Mouse (Mus musculus): ENCODE data around the gene Idh3a.
"Not testable (repeated sequence)": the region's sequence is repeated elsewhere in the genome, so short reads cannot be mapped to it uniquely, and the experiment has no call there.

The Idh3a gene

DNA sequence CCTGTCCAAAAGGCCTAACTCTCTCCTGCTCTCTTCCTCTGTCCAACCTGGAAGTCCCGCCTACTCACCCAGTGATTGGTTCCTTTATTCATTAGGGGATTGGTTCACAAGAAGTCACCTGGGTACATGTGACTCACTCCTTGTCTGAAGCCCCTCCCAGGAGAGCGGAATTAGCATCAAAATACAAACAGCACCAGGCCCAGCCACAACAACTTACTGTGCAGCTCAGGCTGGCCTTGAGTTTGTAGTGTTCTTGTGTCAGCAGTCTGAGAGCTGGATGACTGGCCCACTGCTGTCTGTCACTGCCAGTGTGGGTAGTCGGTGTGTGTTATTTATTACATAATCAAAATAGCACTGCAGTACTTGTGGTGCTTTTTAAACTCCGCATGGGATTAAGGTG lies 7.5 kb downstream of the Idh3a start:
- not testable (repeated sequence) for DNase-seq

DNA sequence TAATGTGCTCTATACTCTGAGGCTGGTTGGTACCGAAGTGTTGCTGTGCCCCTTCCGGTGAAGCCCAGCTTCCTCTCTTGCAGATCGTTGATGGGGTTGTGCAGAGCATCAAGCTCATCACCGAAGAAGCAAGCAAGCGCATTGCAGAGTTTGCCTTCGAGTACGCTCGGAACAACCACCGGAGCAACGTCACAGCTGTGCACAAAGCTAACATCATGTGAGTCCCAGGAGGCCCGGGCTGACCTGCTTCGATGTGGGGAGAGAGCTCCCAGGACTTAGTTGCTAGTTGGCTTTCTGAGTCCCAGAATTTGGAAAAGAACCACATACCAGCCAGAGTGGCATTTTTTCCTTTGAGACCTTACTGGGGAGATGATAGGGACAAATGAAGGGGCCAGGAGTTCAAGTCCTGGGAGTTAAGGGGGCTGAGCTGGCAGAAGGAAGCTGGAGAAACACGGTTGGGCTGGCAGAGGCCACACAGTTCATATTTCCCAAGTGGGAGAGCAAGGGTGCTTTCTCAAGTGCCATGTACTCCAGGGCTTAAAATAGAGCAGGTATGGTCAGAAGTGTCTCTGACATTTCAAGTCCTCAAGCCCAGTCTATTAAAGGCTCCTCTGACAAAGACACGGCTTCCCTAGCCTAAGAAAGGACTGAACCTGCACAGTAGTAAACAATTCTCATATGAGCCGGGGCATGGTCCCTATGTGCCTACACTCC lies 10.8 kb downstream of the Idh3a start:
- no peak for DNase-seq

DNA sequence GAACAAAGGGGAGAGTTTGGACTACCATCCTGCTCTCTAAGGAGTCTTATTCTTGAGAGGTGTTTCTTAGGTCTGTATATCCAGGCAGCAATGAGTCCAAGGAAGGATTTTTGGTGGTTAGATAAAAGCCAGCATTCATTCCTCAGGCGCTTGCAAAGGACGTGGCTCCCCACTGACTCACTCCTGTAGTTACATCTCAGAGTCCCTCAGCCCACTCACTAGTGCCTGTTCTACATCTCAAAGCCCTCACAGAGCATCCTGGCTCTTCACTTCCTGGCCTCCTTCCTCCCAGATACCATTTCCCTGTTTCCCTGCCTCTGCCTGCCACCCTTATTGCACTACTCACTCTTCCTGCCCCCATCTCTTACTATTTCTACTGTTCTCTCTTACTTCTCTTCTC lies 16.3 kb downstream of the Idh3a start:
- no peak for DNase-seq

DNA sequence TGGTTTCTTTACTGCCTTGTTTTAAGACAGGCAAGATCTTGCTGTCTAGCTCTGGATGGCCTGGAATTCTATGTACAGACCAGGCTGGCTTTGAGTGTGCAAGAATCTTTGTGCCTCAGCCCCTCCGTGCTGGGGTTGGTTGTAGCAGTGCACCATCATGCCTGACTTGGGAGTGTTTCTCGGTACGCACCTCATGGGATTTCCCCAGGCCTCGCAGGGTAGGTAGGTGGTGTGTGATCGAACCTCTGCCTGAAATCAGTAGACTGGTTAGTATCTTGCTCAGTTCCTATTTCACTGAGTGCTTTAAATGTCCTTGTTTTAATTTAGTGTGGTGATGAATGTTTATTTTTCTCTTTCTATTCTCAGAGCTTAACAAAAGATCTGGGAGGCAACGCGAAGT lies 16.8 kb downstream of the Idh3a start:
- no peak for DNase-seq

DNA sequence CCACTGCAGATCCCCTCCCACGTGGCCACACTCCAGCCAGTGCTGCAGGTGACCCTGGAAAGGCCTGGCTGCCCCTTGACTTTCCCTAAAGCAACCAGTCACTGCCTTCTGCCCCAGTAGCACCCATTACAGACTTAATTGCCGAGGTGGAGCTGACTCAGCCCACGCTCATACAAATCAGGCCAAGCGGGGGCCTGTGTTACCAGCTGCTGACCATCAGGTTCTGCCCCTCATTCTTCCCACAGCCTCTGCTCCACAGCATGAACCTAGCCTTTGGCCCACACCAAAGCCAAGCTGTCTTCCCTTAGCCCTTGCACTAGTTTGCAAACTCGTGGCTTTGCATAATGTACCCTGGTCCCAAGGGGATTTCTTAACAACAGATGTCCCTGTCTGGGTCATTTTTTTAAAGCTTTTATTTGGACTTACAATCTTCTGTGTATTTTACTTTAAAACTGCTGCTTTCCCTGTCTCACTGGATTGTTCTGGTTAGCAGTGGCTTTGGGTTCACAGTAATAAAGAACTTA lies 18.1 kb downstream of the Idh3a start:
- DNase-seq: no peak

DNA sequence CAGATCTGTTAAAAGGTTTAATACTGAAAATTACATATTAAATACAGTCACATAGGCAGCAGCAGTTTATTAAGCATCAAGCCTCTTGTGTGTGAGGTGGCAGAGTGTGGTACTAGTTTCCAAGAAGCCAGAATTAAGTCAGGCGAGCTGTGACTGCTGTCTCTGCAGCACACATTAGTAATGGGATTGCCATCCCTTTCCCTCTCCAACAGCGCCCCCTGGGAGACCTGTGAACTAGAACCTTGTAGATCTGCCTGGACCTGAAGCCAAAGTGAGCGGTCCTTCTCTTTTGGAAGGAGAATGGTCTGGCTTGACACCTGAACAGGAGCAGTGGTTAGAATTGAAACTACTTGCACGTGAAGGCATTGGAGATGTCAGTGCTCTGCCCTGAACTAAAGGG lies 18.8 kb downstream of the Idh3a start:
- peak; percentile 79 for DNase-seq

DNA sequence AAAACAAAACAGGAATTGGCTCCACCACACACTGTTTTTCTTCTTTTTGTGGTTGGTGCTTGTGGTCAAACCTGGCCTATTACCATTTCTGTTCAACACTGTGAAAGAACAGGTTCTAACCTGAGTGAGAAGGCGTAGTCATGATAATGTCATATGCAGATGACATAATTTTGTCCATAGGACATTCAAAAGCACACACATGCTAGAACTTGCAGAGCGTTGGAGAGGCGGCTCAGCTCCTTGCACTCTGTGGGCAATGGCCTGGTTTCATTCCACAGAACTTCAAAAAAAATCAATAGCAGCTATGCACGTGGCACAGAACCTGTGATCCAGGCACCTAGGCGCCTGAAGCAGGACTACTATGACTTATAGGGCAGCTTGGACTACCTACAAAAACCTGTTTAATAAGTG lies 26.7 kb downstream of the Idh3a start:
- DNase-seq: no peak

DNA sequence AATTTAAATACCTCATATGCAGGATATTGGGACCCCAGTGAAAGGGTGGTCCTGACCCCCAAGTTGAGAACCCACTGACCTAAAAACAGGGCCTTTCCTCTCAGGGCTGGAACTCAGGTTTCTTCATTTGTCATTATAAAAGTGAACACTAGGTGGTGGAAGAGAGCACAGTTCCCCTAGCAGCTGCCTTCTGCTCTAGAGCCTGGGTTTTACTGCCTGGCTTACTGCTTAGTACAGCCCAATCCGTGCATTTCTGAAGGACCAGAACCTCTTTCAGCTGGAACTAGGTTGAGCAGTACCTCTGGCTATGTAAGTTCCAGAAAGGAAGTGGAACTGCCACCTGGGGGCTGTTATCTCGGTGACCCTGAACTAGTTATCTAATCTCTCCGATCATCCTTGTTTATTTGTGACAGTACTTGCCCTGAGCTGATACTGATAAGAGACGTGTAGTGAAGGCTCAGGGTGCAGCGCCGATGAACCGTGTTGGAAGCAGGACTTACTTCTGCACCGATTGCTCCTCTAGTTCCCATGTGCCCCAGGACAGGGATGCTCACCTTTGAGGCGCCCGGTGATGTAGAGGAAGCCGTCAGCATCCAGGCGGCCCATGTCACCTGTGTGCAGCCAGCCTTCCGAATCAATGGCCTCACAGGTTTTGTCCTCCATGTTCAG lies 28.2 kb downstream of the Idh3a start:
- DNase-seq: no peak

DNA sequence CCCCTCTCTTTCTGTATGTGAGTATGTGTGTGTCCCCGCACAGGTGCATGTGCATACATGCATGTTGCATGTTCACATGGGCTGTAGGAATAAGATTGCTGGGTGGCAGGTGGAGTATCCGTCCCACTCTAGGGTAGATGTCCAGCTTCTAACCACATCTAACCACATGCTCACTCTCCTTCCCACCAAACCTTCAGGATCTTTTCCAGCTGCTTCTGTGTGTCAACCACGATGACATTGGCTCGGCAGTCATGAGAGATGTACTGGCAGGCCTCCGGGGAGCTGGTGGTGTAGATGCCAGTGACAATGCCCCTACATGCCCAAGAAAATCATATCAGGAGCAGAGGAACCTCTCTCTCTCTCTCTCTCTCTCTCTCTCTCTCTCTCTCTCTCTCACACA lies 41.1 kb downstream of the Idh3a start:
- no peak for DNase-seq

DNA sequence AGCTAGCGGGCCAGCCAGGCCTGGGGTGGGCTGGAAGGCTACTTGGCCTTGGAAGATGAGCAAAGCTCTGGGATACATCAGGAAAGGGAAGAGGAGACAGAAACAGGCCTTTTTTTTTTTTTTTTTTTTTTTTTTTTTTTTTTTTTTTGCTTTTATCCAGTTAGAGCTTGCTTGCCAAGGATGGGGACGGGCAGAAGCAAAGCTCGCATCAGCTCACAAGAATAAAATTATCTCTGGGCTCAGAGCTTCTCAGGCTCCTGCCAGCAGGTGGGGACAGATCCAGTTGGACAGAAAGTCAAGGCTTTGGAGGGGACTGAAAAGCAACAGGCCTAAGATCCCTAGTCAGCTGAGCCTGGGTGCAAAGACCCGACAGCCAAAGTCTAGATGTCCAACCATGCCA lies 42.6 kb downstream of the Idh3a start:
- DNase-seq: peak; percentile 24

DNA sequence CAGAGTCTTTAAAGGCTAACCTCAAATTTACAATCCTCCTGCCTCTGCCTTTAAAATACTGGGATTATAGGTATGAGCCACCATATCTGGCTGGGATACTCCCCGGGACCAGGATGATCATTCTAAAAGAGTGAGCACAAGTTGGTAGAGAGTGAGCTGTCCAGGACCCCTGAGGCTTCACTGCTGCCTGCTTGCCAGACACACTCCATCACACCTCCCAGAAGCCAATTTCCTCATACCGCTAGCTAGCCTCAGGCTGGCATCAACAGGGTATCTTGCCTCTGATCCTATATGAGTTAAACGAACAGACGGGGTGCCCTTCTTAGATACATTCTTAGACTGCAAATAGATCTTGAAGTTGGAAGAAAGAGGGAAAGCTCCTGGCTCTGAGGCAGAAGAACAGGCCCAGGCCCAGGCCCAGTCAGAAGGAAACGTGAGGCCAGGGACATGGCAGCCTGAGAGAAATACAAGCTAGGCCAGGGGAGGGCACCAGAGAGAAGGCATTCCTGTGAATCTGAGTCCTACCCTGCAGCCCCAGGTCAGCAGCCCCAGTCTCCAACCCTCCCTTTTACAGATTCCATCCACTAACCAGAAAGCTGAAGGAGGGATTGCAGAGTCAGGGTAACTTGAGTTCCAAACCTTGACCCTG lies 43.6 kb downstream of the Idh3a start:
- DNase-seq: peak; percentile 20

DNA sequence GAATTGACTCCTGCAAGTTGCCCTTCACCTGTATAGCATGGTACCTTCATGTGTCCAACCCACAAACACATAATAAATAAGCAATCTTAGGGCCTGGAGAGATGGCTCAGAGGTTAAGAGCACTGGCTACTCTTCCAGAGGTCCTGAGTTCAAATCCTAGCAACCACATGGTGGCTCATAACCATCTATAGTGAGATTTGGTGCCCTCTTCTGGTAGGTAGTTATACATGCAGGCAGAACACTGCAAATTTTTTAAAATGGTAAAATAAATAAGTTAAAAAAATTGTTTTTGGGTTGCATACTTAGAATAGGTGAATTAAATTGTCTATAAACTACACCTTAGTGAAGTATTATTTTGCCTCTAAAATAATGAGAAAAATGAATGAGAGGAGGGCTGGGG lies 44.8 kb downstream of the Idh3a start:
- DNase-seq: no peak

DNA sequence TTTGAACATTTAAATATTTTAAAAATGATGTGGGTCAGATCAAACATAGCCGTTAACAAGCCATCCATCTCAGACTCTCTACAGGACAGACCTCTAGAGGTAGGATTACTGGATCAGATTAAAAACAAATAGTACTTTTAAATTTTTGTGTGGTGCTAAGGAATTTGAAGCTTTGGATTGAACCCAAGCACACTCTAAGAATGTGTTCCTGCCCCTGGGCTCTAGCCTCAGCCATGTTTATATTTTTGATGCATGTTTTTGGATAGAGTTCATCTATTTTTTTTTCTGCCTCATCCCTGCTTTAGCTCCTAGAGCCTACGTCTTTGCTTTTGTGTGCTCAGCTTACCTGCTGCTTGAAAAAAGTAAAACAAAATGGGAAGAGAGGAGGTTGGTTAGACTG lies 47.3 kb downstream of the Idh3a start:
- no peak for DNase-seq

DNA sequence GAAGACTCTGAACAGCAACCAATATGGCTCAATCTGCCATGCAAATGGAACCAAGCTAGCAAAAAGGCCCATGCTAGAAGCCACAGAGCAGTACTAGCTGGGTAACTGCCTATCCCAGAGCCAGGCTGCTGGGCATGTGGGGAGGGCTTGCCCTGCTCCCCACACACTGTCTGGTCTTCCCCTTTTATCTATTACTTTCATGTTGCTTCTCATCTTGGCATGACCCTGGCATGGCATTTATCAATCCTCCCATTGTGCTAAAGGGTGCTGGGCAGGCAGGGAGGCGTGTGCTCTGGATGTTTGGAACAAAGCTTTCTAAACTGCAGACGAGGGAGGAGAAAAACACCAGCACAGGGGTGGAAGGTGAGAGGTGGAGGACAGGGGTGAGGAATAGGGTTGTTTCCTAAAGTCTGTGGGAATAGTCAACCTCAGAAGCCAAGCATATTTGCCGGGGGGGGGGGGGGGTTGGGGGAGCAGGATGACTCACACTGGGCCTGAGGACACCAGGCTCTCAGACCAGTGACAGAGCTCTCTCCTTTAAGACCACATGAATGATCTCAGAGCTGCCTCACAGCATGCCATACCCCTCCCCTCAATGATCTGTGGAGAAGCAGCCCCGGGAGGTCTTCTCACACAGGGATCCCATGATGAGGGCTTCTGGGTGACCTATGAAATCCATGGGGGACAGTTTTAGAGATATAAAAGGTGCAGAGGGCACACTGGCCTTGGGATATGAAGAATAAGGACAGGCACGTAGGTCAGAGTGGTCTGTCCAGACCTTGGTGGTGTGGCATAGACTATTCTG lies 51.6 kb downstream of the Idh3a start:
- DNase-seq: no peak

DNA sequence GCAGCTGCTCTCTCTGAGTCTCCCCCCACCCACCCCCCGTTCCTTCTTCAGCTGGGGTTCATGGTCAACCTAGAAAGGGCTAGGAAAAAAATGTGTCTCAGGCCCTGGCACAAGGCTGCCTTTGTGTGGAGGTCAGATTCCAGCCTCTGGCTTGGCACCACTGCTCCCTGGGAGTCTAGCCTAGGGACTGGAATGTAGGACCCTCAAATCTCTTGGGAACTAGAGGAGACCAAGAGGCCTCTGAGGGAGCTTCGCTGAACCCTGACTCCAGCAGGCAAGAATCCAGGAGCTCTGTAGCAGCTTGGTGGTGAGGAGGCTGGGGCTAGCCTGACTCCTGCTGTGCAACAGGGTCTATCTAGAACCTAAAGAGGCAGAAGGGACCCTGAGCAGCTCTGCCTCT lies 53.1 kb downstream of the Idh3a start:
- DNase-seq: no peak

DNA sequence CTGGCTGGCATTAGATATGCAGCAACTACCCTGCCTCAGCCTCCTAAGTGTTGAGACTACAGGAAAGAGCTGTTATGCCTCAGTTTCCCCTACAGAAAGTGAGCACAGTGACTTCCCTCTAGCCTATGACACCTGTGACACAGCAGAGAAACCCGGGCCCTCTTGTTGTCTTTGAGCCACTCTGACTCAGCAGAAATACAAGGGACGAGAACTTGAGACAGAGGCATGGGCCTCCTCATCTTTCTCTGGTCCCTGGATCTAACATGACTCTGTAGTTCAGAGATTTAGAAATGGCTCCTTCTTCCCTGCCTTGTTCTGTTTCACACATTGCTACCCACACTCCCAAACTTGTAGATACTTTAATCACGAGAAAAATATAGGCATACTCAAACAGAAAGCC lies 55.4 kb downstream of the Idh3a start:
- no peak for DNase-seq

DNA sequence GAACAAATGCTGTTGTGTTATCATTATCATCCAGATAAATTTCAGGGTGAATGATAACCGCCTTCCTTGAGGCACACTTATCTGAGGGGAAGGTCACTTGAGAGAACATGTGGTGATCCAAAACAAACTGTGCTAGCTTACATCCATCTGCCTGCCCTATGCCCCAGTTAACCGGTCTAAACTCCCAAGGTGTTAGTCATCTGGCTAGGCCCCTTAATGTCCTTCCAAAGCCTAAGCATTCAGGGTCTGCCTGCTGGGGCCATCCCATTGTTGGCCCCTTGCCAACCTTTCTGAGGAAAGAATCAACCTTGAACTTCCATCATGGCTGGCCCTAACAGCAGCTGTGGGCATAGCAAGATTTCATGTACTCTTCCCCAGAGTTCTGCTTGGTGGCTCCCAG lies 56.0 kb downstream of the Idh3a start:
- DNase-seq: no peak

DNA sequence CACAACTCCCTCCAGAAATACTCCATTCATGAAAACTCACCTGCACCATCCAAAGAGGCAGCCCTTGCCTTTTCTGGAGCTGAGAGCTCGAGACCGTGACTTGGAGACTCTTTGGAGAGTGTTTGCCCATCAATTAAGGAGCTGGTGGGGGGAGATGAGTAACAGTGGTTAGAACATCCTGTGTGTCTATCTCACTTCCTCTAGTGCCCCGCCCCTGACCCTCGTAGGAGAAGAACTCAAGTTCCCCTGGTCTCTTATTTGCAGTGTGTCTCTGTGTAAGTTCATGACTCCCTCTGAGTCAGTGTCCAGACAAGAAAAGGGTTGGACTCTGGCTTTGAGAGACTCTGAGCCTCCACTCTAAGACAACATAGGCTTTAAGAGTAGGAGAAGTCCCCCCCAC lies 56.4 kb downstream of the Idh3a start:
- DNase-seq: no peak

DNA sequence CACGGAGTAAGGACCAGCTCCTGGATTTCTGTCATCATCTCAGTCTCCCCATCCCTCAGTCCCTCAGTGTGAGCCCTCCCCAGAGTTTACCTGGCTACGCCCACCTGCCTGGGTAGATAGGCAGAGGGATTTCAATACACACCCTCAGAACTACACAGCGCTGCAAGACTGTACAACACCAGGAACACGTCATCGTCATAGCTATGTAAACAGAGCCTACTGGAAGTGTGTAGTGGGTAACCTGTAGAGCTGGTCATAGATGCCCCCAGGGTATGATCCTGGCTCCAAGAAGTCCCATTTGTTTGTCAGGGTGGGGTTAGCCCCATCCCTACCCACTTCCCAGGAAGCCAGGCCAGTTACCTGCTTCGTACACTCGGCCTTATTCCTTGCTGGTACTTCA lies 57.0 kb downstream of the Idh3a start:
- DNase-seq: no peak

DNA sequence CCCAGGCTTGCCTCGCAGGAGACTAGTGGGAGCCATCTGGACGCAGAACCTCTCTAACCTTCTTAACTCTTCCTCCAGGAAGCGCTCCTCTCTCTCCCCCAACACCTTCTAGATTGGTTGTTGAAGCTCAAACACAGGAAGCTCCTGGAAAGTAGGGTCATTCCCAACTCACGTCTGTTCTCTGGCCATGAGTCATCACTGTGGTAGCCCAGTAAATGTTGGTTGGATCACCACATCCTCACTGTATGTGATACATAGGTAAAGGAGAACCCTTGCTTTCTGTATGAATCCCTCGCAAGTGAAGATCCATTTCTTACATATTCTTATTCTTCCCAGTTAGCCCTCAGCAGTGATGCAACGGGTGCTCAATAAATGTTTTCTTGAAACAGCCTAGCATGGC lies 59.4 kb downstream of the Idh3a start:
- no peak for DNase-seq

DNA sequence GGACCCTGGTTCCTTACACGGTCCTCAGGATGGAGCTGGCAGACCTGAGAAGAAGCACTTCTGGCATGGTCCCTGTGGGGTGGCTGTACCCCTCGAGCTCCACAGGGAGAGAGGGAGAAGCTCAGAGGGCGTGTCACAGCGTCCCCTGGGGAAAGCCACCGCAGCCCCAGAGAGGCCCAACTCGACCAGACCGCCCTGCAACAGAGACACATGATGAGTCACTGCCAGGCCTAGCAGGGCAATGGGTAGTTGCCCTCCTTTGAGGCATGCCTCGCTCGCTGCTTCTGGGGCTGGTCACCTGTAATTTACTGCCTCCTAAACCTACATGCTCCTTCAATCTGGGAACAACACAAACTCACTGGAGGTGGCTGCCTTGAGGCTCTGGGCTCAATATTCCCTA lies 60.1 kb downstream of the Idh3a start:
- no peak for DNase-seq

DNA sequence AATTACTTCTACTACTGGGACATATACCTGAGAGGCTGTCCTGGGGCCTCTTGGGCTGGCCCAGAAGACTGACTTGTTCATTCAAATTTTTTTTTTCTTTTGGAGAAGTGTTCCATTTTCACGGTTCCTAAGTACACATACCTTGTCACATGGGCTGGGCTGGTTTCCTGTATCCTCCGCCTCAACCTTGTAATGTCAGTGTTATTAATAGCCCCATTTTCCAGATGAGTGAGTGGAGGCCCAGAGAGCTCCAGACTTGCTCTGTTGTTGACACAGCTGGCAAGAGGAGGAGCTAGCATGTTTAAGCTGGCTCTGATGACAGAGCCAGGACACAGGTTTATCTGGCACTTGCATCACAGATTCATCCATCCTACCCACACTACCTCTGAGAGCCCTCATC lies 61.3 kb downstream of the Idh3a start:
- no peak for DNase-seq

DNA sequence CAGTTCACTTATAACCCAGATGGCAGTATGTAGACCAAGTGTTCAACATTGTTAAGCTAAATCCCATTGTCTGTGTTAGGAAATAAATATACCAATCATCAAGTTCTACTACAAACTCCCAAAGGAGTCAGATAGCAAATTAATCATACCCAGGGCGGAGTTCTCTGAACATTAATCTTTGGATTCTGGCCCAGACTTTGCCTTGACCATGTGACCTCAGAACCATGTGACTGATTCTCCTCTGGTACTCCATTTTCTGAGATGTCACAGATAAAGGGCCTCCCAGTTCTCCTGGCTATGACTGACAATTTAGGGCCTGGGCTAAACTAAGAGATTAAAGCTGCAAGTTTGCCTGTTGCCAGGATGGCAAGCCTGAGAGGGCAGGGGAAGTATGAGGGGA lies 63.2 kb downstream of the Idh3a start:
- no peak for DNase-seq
